Mouse (Mus musculus) kidney, embryonic 16.5 days (tissue): ENCODE results near the gene Npas3. TPM values are rescaled to one million over a fixed set of nuclear protein-coding genes. Genes with fewer than 3 reads are reported as not detected.

ENCODE experiments used
- ATAC-seq: fragments of 200-750 bp; cut with Nextera tagmentation; 2 replicates; pipeline ENCODE4 v1.8.0; 2017; ENCODE audit warnings: moderate TSS enrichment; ENCODE audit not compliant: low FRiP score, low TSS enrichment
- H3K27ac ChIP-seq: fragments of 300-500 bp; sonication (generic); 2 replicates; pipeline ENCODE4 v1.5.1; 2014; ENCODE audit warnings: low read length
- H3K27me3 ChIP-seq: fragments of 300-500 bp; sonication (generic); 2 replicates; pipeline ENCODE4 v1.6.1; 2014; ENCODE audit warnings: low read length, control low read depth, mixed read lengths; ENCODE audit not compliant: insufficient read depth
- H3K36me3 ChIP-seq: fragments of 300-500 bp; sonication (generic); 2 replicates; pipeline ENCODE4 v1.6.1; 2014; ENCODE audit warnings: low read length, control low read depth, mixed read lengths; ENCODE audit not compliant: insufficient read depth
- H3K4me1 ChIP-seq: fragments of 300-500 bp; sonication (generic); 2 replicates; pipeline ENCODE4 v1.6.1; 2014; ENCODE audit warnings: low read length, control low read depth, mixed read lengths; ENCODE audit not compliant: insufficient read depth
- H3K4me2 ChIP-seq: fragments of 300-500 bp; sonication (generic); replicated peaks from 2 replicates; pipeline ENCODE4 v1.6.1; 2014; ENCODE audit warnings: low read depth, low read length
- H3K4me3 ChIP-seq: fragments of 300-500 bp; sonication (generic); 2 replicates; pipeline ENCODE4 v1.5.1; 2014; ENCODE audit warnings: mild to moderate bottlenecking, low read length
- H3K9ac ChIP-seq: fragments of 300-500 bp; sonication (generic); replicated peaks from 2 replicates; pipeline ENCODE4 v1.6.1; 2014; ENCODE audit warnings: low read length
- H3K9me3 ChIP-seq: fragments of 300-500 bp; sonication (generic); 2 replicates; pipeline ENCODE4 v1.6.1; 2016; ENCODE audit warnings: low read length, control low read depth
- WGBS: fragments of 180-500 bp; shearing (Covaris S2); extraction: QIAGEN DNeasy Blood & Tissue Kit; methylation state at CpG from one replicate; pipeline ENCODE4 v1.1.7; 2014; 5-methylcytosine and 5-hydroxymethylcytosine counted together
- polyA plus RNA-seq: library from polyadenylated mRNA; unstranded; fragments of >200 nt; fragmentation: Nextera tagmentation; extraction: Ambion mirVana; gene quantifications from 2 replicates; pipeline ENCODE4 v1.2.1, GENCODE M21; 2015

Npas3 gene
- polyA plus RNA-seq, 1 experiment from 2014 or later, result 0.92 TPM

GRCm38 (mm10) chr12:53768392-53768791 lies 519.9 kb downstream of the Npas3 start:
- Histone ChIP-seq H3K4me2 (peak overlapping the region; percentile 6; the same call in 1 of the 2 replicates), H3K4me3 (no peak overlapping the region), H3K4me1 (peaks cover 7% of the 10 kb centered on the region; the same call in 1 of the 2 replicates), H3K9me3 (no peaks in the 10 kb centered on the region), H3K27me3 (no peaks in the 10 kb centered on the region), H3K27ac (no peak overlapping the region), H3K9ac (no peak overlapping the region), H3K36me3 (no peaks in the 10 kb centered on the region)
- no peak for ATAC-seq
- 40% methylated on average over 11 of the region's 11 CpGs for WGBS

DNA sequence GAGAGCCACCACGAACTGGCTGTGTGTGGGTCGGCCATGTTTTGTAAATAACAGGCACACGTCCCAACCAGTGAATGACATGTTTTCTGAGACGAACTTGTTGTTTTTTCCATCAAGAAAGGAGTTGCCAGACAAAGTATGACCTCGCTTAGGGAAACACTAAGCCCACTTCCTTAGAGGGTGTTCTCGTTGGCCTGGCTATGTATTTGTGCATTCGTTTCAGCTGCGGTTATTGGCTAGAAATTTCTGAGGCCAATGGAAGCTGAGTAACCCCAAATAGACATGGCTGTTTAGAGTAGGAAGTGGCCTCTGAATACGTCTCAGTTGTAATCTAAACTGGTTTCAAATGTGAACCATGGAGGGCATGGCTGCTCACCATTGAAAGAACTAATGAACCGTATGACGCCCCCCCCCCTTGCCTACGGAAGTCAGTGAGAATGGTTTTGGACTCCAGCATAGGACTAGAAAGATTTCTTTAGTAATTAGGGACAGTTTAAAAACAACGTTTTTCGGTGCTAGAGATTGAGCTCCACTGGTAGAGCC lies 523.0 kb downstream of the Npas3 start:
- H3K27me3 ChIP-seq, result no peaks in the 10 kb centered on the region
- H3K4me3 ChIP-seq, result no peak overlapping the region
- no peak overlapping the region for H3K4me2 ChIP-seq
- ATAC-seq, result no peak
- H3K9me3 ChIP-seq, result no peaks in the 10 kb centered on the region
- no peaks in the 10 kb centered on the region for H3K36me3 ChIP-seq
- H3K4me1 ChIP-seq, result no peaks in the 10 kb centered on the region
- 55% methylated on average over 14 of the region's 14 CpGs for WGBS
- no peak overlapping the region for H3K27ac ChIP-seq
- H3K9ac ChIP-seq, result no peak overlapping the region

- no peak overlapping the region for H3K4me3 ChIP-seq
- no peaks in the 10 kb centered on the region for H3K4me1 ChIP-seq
- H3K9me3 ChIP-seq, result no peaks in the 10 kb centered on the region
- H3K27ac ChIP-seq, result no peak overlapping the region
- WGBS, result 60% methylated on average over 11 of the region's 11 CpGs
- H3K36me3 ChIP-seq, result no peaks in the 10 kb centered on the region
- no peak overlapping the region for H3K4me2 ChIP-seq
- no peak for ATAC-seq
- H3K27me3 ChIP-seq, result no peaks in the 10 kb centered on the region
- no peak overlapping the region for H3K9ac ChIP-seq
Observed at GRCm38 (mm10) chr12:53781850-53782552, 533.5 kb downstream of the Npas3 start.

DNA sequence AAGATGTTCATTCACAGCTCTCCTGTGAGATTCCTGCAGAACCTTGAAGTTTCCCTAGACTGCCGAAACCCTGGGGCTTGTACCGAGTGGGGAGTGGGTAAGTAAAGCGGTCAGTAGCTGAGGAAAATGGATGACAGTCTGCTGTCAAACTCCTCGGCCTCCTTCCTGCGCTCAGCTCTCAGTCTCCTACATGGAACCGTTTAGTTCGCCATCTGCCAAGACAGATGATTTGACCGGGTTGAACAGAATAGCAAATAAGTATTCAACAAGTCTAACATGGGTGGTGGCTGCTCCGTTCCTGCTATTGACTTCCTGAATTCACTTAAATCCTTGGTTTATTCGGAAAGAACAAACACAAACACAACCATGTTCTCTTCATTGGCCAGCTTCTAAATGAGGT lies 541.0 kb downstream of the Npas3 start:
- no peaks in the 10 kb centered on the region for H3K9me3 ChIP-seq
- H3K27ac ChIP-seq, result no peak overlapping the region
- no peak overlapping the region for H3K9ac ChIP-seq
- ATAC-seq, result no peak
- no peak overlapping the region for H3K4me3 ChIP-seq
- no peaks in the 10 kb centered on the region for H3K36me3 ChIP-seq
- H3K4me2 ChIP-seq, result no peak overlapping the region
- no peaks in the 10 kb centered on the region for H3K27me3 ChIP-seq
- H3K4me1 ChIP-seq, result no peaks in the 10 kb centered on the region
- WGBS, result 91% methylated on average over 10 of the region's 10 CpGs

GRCm38 (mm10) chr12:53794718-53795400 lies 546.4 kb downstream of the Npas3 start:
- Histone ChIP-seq H3K4me3 (no peak overlapping the region), H3K36me3 (no peaks in the 10 kb centered on the region), H3K27ac (no peak overlapping the region), H3K9ac (no peak overlapping the region), H3K4me2 (no peak overlapping the region), H3K9me3 (no peaks in the 10 kb centered on the region), H3K4me1 (no peaks in the 10 kb centered on the region), H3K27me3 (no peaks in the 10 kb centered on the region)
- ATAC-seq, result no peak
- 88% methylated on average over 6 of the region's 6 CpGs for WGBS

DNA sequence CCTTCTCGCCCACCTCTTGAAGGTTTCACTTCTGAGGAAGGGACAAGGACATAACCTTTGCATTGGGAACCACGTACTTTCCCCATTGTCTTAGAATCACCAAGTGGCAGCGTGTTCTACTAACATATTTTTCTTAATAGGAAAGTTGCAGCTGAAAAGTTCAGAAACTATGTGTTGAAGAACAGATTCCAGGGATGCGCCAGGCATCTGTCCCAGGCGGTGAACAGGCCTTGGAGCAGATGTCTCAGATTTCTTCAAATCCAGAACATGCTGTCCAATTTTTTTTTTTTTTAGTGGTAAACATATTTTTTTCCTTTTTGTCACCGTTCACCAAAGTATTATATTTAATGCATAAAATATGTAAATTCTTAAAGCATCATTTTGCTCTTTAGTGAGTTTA lies 553.4 kb downstream of the Npas3 start:
- ATAC-seq, result no peak
- WGBS, result 92% methylated on average over 6 of the region's 6 CpGs
- Histone ChIP-seq H3K27me3 (no peaks in the 10 kb centered on the region), H3K9me3 (no peaks in the 10 kb centered on the region), H3K36me3 (no peaks in the 10 kb centered on the region), H3K4me1 (no peaks in the 10 kb centered on the region), H3K4me3 (no peak overlapping the region), H3K9ac (no peak overlapping the region), H3K4me2 (no peak overlapping the region), H3K27ac (no peak overlapping the region)

DNA sequence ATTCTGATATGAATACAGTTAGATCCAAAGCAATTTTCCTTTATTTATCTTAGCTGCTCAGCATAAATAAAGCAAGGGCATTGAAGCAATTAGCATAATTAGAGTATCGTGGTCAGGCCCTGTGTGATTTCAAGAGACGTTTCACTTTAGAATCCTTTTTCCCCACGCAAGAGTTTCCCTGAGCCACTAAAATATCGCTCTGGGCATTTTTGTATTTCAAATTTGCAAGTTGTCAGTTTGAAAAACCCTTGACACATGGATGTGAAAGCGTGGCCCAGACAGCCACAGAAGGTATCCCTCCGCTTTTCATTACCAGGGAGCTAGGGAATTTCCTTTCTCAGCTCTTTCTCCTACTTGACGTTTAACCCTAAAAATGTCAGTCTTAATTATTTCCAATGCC lies 553.9 kb downstream of the Npas3 start:
- no peak for ATAC-seq
- no peak overlapping the region for H3K4me2 ChIP-seq
- no peaks in the 10 kb centered on the region for H3K36me3 ChIP-seq
- 62% methylated on average over 7 of the region's 7 CpGs for WGBS
- no peaks in the 10 kb centered on the region for H3K9me3 ChIP-seq
- H3K27me3 ChIP-seq, result no peaks in the 10 kb centered on the region
- no peak overlapping the region for H3K4me3 ChIP-seq
- H3K4me1 ChIP-seq, result no peaks in the 10 kb centered on the region
- H3K9ac ChIP-seq, result no peak overlapping the region
- no peak overlapping the region for H3K27ac ChIP-seq

GRCm38 (mm10) chr12:53810081-53810480 lies 561.6 kb downstream of the Npas3 start:
- no peaks in the 10 kb centered on the region for H3K9me3 ChIP-seq
- 94% methylated on average over 2 of the region's 2 CpGs for WGBS
- H3K4me1 ChIP-seq, result peaks cover 7% of the 10 kb centered on the region; the same call in 1 of the 2 replicates
- no peak overlapping the region for H3K27ac ChIP-seq
- H3K27me3 ChIP-seq, result no peaks in the 10 kb centered on the region
- no peak overlapping the region for H3K9ac ChIP-seq
- H3K4me2 ChIP-seq, result no peak overlapping the region
- H3K36me3 ChIP-seq, result no peaks in the 10 kb centered on the region
- ATAC-seq, result no peak
- no peak overlapping the region for H3K4me3 ChIP-seq

DNA sequence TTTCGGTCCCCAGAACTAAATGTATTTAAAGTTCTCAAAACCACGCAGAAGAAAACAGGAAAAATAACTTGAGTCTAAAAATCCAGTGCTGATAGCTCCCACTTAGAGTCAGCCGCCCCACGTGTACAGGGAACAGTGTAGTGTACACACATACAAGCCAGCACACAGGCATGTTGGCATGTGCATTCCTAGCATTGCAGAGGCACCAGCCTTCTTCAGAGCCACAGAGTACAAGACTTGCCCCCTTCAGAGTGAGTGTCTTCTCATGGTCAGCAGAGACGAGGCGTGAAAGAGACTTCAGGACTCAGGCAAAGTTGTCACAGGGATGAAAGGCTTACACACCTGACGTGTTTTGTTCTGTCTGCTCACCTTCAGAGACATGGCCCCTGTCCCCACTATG lies 565.8 kb downstream of the Npas3 start:
- 88% methylated on average over 7 of the region's 7 CpGs for WGBS
- H3K9me3 ChIP-seq, result no peaks in the 10 kb centered on the region
- H3K4me3 ChIP-seq, result no peak overlapping the region
- H3K9ac ChIP-seq, result no peak overlapping the region
- no peaks in the 10 kb centered on the region for H3K36me3 ChIP-seq
- peaks cover 7% of the 10 kb centered on the region; the same call in 1 of the 2 replicates for H3K4me1 ChIP-seq
- ATAC-seq, result peak; percentile 63; the same call in 1 of the 2 replicates
- no peak overlapping the region for H3K27ac ChIP-seq
- no peaks in the 10 kb centered on the region for H3K27me3 ChIP-seq
- H3K4me2 ChIP-seq, result no peak overlapping the region

GRCm38 (mm10) chr12:53819982-53820381 lies 571.5 kb downstream of the Npas3 start:
- H3K9ac ChIP-seq, result no peak overlapping the region
- 94% methylated on average over 4 of the region's 4 CpGs for WGBS
- no peaks in the 10 kb centered on the region for H3K36me3 ChIP-seq
- H3K4me3 ChIP-seq, result no peak overlapping the region
- no peak for ATAC-seq
- H3K27ac ChIP-seq, result no peak overlapping the region
- H3K27me3 ChIP-seq, result no peaks in the 10 kb centered on the region
- H3K4me1 ChIP-seq, result no peaks in the 10 kb centered on the region
- no peak overlapping the region for H3K4me2 ChIP-seq
- H3K9me3 ChIP-seq, result no peaks in the 10 kb centered on the region
